7 mouse cellular contexts compared by ENCODE assay signal in genomic region chr11:94159911-94160415, GRCm38 (mm10). TPM values are rescaled to one million over a fixed set of nuclear protein-coding genes. Genes with fewer than 3 reads are reported as not detected.
A peak's percentile ranks its signal among the peaks of the same experiment; 100 is the strongest.
DNase-seq lines count a peak whose midpoint lies in the region; ATAC-seq and TF ChIP-seq lines count a peak whose summit lies in the region.

No protein-coding gene starts in this region.

- peak overlapping the region; percentile 95 for H3K27ac ChIP-seq in left cerebral cortex, adult 2 months
- H3K27ac ChIP-seq in embryonic facial prominence, embryonic 15.5 days (replicated peaks), result peak overlapping the region; percentile 79
- peak overlapping the region; percentile 89 for H3K27ac ChIP-seq in intestine, embryonic 15.5 days
- H3K27ac ChIP-seq in olfactory bulb, adult 2 months (ENCODE audit: insufficient read depth, low read depth, low read length), result peak overlapping the region; percentile 100

- H3K36me3 ChIP-seq in embryonic facial prominence, embryonic 15.5 days, result no peaks in the 10 kb centered on the region
- no peaks in the 10 kb centered on the region for H3K36me3 ChIP-seq in intestine, embryonic 15.5 days

- no peak for TF ChIP-seq POLR2A in olfactory bulb, adult 2 months (IDR thresholded peaks at IDR 0.05; ENCODE audit: insufficient read depth, low read depth, low read length)

- no peaks in the 10 kb centered on the region for H3K9me3 ChIP-seq in embryonic facial prominence, embryonic 15.5 days (replicated peaks)
- H3K9me3 ChIP-seq in intestine, embryonic 15.5 days, result no peaks in the 10 kb centered on the region

- H3K27me3 ChIP-seq in embryonic facial prominence, embryonic 15.5 days, result no peaks in the 10 kb centered on the region
- no peaks in the 10 kb centered on the region for H3K27me3 ChIP-seq in intestine, embryonic 15.5 days (replicated peaks)

- peaks cover 37% of the 10 kb centered on the region for H3K4me1 ChIP-seq in embryonic facial prominence, embryonic 15.5 days
- H3K4me1 ChIP-seq in intestine, embryonic 15.5 days (replicated peaks), result peaks cover 36% of the 10 kb centered on the region
- H3K4me1 ChIP-seq in olfactory bulb, adult 2 months (ENCODE audit: control insufficient read depth, insufficient read depth, low read length), result peaks cover 41% of the 10 kb centered on the region

- intact Hi-C loops in left cerebral cortex, adult 2 months (cut with DNase I), result loop anchor here (1.0 kb wide), 3 partner anchors 11 to 51 kb away; partner anchors contain the start of gene Tob1
- intact Hi-C loops in left cerebral cortex, postnatal 14 days (cut with DNase I), result loop anchor here (2.0 kb wide), 1 partner anchor 51 kb away; the partner anchor contains the start of gene Tob1

- H3K9ac ChIP-seq in embryonic facial prominence, embryonic 15.5 days, result no peak overlapping the region
- H3K9ac ChIP-seq in intestine, embryonic 15.5 days, result no peak overlapping the region

- TF ChIP-seq CTCF in left cerebral cortex, adult 2 months (IDR thresholded peaks at IDR 0.05), result no peak
- TF ChIP-seq CTCF in olfactory bulb, adult 2 months (IDR thresholded peaks at IDR 0.05; ENCODE audit: insufficient read depth, low read depth, low read length), result no peak

- peak overlapping the region; percentile 23 for H3K4me3 ChIP-seq in left cerebral cortex, adult 2 months
- 0 out of 2 replicates have a peak overlapping the region, but pooled peaks have one; percentile 17 for H3K4me3 ChIP-seq in embryonic facial prominence, embryonic 15.5 days (replicated peaks)
- no peak overlapping the region for H3K4me3 ChIP-seq in intestine, embryonic 15.5 days (replicated peaks)
- peak overlapping the region; percentile 4; the same call in 1 of the 2 replicates for H3K4me3 ChIP-seq in olfactory bulb, adult 2 months (ENCODE audit: insufficient read depth, low read depth, low read length)

- peak overlapping the region; percentile 40 for H3K4me2 ChIP-seq in embryonic facial prominence, embryonic 15.5 days (replicated peaks)
- H3K4me2 ChIP-seq in intestine, embryonic 15.5 days (replicated peaks), result peak overlapping the region; percentile 51

- ATAC-seq in embryonic facial prominence, embryonic 15.5 days (ENCODE audit: insufficient number of reproducible peaks, low FRiP score, low TSS enrichment, low read depth), result no peak; the same call in 1 of the 2 replicates
- ATAC-seq in intestine, embryonic 15.5 days, result no peak

- DNase-seq in left cerebral cortex, adult 2 months (ENCODE audit: extremely low spot score in 1 of 2, low spot score in 2 of 2), result no peak
- DNase-seq in left cerebral cortex, postnatal 14 days (ENCODE audit: low spot score in 2 of 2), result no peak
- DNase-seq in layer of hippocampus, adult 18-20 months (ENCODE audit: low spot score in 2 of 2), result no peak
- no peak for DNase-seq in layer of hippocampus, postnatal 10 days (ENCODE audit: low spot score in 2 of 2)

- WGBS in embryonic facial prominence, embryonic 15.5 days, result 39% methylated on average over 7 of the region's 7 CpGs
- WGBS in intestine, embryonic 15.5 days, result 49% methylated on average over 7 of the region's 7 CpGs
- WGBS in olfactory bulb, adult 2 months, result 7% methylated on average over 7 of the region's 7 CpGs

RNA-seq across cellular contexts. Expression of gene Tob1, which starts 51.3 kb away (rescaled TPM):
- 10 to 100 TPM; 42.4 to 47.9 TPM for total RNA-seq in left cerebral cortex, adult 2 months (2021)
- total RNA-seq in left cerebral cortex, postnatal 14 days (2021), result 10 to 100 TPM; 33.7 to 37.3 TPM
- polyA plus RNA-seq in embryonic facial prominence, embryonic 15.5 days (2015; fragmentation: Nextera tagmentation; extraction: Ambion mirVana), result 37.8 and 38.1 TPM in 2 replicates
- polyA plus RNA-seq in intestine, embryonic 15.5 days (2015; fragmentation: Nextera tagmentation; extraction: Ambion mirVana), result 46.0 and 49.9 TPM in 2 replicates
- not detected in 2 replicates for polyA plus RNA-seq in olfactory bulb, adult 2 months (2012; ENCODE audit: insufficient read depth, insufficient read length, low replicate concordance, missing spikeins)
- 10 to 100 TPM; 46.3 to 48.6 TPM for total RNA-seq in layer of hippocampus, adult 18-20 months (2021)
- total RNA-seq in layer of hippocampus, postnatal 10 days (2021), result 10 to 100 TPM; 29.2 to 31.3 TPM
